Mouse (Mus musculus): Measurements from ENCODE around the gene Tmem235.

Gene Tmem235

GRCm38 (mm10) chr11:117865988-117866387 lies 5.4 kb downstream of the Tmem235 start:
- peak; percentile 47 for DNase-seq (ENCODE audit: extremely low spot score)

GRCm38 (mm10) chr11:117870688-117871365 lies 10.3 kb downstream of the Tmem235 start:
- peak; percentile 78 for DNase-seq (ENCODE audit: extremely low spot score)

- no peak for DNase-seq (ENCODE audit: extremely low spot score)
These were observed 10.8 kb downstream of the Tmem235 start for GRCm38 (mm10) chr11:117871376-117871775.

GRCm38 (mm10) chr11:117871911-117872584 lies 11.5 kb downstream of the Tmem235 start:
- no peak for DNase-seq (ENCODE audit: extremely low spot score)

GRCm38 (mm10) chr11:117872861-117873608 lies 12.5 kb downstream of the Tmem235 start, which contains the start of gene Tha1:
Gene Tha1, minus strand, starts transcription at chr11:117873481.
- peak; percentile 86 for DNase-seq (ENCODE audit: extremely low spot score)

GRCm38 (mm10) chr11:117874419-117874818 lies 13.9 kb downstream of the Tmem235 start:
- no peak for DNase-seq (ENCODE audit: extremely low spot score)

GRCm38 (mm10) chr11:117875681-117876080 lies 15.1 kb downstream of the Tmem235 start:
- no peak for DNase-seq (ENCODE audit: extremely low spot score)

GRCm38 (mm10) chr11:117877917-117878745 lies 17.6 kb downstream of the Tmem235 start:
- no peak for DNase-seq (ENCODE audit: extremely low spot score)

GRCm38 (mm10) chr11:117878892-117879291 lies 18.3 kb downstream of the Tmem235 start:
- DNase-seq (ENCODE audit: extremely low spot score), result no peak

- no peak for DNase-seq (ENCODE audit: extremely low spot score)
These were observed 19.1 kb downstream of the Tmem235 start for GRCm38 (mm10) chr11:117879676-117880075.

- DNase-seq (ENCODE audit: extremely low spot score), result no peak
These were observed 19.9 kb downstream of the Tmem235 start for GRCm38 (mm10) chr11:117880336-117880976.

GRCm38 (mm10) chr11:117880977-117881358 lies 20.4 kb downstream of the Tmem235 start:
- no peak for DNase-seq (ENCODE audit: extremely low spot score)

GRCm38 (mm10) chr11:117881787-117882186 lies 21.2 kb downstream of the Tmem235 start:
- no peak for DNase-seq (ENCODE audit: extremely low spot score)

- DNase-seq (ENCODE audit: extremely low spot score), result no peak
These were observed 21.7 kb downstream of the Tmem235 start for GRCm38 (mm10) chr11:117882208-117882607.

- no peak for DNase-seq (ENCODE audit: extremely low spot score)
These were observed 25.4 kb downstream of the Tmem235 start for GRCm38 (mm10) chr11:117886000-117886399.

- DNase-seq (ENCODE audit: extremely low spot score), result no peak
These were observed 27.8 kb downstream of the Tmem235 start for GRCm38 (mm10) chr11:117888168-117888852.

- DNase-seq (ENCODE audit: extremely low spot score), result peak; percentile 54
These were observed 28.6 kb downstream of the Tmem235 start for GRCm38 (mm10) chr11:117888853-117889822.

- DNase-seq (ENCODE audit: extremely low spot score), result no peak
These were observed 29.4 kb downstream of the Tmem235 start for GRCm38 (mm10) chr11:117889887-117890340.

All from embryo, embryonic 9.5 days (tissue).